Mouse (Mus musculus) megakaryocyte progenitor cell, adult 5-6 weeks (primary cell): Measurements from ENCODE around the gene Tsc22d1. TPM values are rescaled to one million over a fixed set of nuclear protein-coding genes. Genes with fewer than 3 reads are reported as not detected.

Source experiments
- ATAC-seq: replicated peaks from 2 replicates; pipeline ENCODE4 v1.8.0; 2016; ENCODE audit warnings: mild to moderate bottlenecking, moderate TSS enrichment, inconsistent platforms; ENCODE audit not compliant: poor library complexity
- total RNA-seq, 2 experiments: library from RNA; stranded (forward) in 1 of 2; stranded (reverse) in 1 of 2; fragments of 157-497, 149-512 nt in 1 of 2; fragments of 200-1000 nt in 1 of 2; gene quantifications; 2 replicates each; pipeline versions ENCODE4 v1.2.3 to v1.2.4; 2015 to 2017

Tsc22d1 gene
- total RNA-seq, 2 experiments from 2014 or later = 32.6 to 44.8 TPM

DNA sequence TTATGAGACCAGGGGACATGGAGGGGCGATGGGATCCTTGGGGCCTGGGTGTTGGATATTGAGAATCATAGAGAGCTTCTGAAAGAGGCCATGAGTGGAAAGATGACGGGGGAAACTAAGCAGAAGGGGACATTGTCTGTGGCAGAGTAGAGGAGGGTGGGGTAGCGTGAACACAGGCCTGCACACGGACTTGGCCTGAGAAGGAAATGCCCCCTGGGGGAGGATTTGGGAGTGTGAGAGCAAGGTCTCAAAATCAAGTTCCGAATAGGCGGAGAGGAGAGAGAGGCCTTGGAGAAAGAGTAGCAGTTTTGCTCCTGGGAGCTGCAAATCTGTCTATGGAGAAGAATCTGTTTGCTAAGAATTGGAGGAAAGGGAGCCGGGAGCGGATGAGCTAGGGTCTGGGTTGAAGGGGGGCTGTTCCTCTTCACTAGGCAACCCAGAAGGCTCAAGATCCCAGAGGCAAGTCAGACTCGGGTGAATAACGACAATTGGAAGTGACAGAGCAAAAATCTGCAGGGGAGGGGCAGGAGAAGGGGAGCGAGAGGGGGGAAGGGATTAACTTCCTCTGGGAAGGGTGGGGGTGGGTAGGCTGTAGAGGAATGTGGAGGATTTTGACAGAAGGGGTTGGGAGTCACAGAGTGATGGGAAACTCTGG, 98.8 kb downstream of the Tsc22d1 start:
- ATAC-seq = no peak

GRCm38 (mm10) chr14:76514050-76514585, 99.4 kb downstream of the Tsc22d1 start:
- no peak for ATAC-seq

DNA sequence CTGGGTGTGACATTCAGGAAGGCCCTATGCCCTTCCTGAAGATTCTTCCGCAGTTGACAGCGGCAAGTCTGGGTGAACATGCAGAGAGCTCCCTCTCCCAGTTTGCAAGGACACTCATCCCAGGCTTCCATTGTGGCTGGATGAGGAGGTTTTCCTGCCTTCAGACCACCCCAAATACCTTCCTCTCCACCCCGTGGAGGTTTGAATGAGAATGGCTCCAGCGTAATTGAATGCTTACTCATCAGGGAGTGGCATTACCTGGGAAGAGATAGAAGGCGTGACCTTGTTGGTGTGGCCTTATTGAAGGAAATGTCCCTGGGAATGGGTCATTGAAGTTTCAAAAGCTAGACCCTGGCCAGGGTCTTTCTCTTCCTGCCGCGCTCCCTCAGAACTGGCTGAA, 100.9 kb downstream of the Tsc22d1 start:
- ATAC-seq = no peak

DNA sequence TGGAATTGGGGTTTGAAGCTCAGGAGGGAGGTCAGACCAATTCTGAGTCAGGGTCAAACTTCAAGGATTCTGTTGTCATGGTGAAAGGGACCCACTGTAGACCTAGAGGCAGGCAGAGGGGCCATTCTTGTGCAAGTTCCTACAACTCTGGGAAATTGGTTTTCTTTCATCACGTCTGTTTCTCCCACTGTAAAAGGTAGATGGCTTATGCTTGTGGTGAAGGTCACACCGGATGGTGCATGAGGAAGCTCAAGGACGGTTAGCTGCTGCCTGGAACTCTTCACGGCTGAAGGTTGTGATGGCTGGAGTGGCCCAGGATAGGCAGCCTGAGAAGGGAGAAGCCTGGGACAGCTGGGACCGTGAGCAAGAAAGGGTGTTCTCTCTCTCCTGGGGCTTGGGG, 103.5 kb downstream of the Tsc22d1 start:
- peak; percentile 30 for ATAC-seq

- ATAC-seq = peak; percentile 86
These were observed 105.8 kb downstream of the Tsc22d1 start for GRCm38 (mm10) chr14:76520606-76521005.

DNA sequence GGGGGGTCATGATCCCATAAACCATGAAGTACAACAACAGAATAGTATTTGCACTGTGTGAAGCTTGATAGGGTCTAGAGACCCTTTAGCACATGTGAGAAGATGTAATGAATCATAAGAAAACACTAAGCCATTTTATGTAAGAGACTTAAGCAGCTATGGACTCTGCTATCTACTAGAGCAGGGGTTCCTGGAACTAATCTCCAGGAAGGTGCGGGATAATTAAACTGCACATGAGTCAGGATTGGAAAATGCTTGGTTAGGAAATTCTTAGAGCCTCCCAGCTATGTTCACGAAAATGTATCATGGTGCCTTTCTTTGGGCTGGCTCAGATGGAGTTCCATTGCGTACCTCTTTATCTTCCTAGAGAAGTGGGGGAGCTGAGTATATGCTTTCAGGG, 106.5 kb downstream of the Tsc22d1 start:
- ATAC-seq = no peak

DNA sequence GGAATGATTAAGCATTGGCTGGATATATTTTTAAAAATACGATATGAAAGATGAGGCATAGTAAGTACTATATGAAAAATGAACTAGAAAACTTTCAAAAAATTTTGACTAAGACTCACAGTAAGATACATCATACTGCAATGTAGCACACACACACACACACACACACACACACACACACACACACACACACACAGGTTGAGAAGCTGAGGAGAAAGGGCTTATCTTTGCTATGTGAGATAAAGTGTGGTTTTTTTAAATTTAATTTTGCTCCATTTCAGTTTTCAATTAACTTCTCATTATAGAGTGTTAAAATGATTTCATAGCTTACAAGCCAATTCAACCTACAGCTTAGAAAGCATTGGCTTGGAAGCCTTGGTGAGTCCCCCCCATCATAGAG, 108.6 kb downstream of the Tsc22d1 start:
- ATAC-seq = no peak

GRCm38 (mm10) chr14:76526467-76526866, 111.7 kb downstream of the Tsc22d1 start:
- ATAC-seq = no peak

- no peak for ATAC-seq
These were observed 112.4 kb downstream of the Tsc22d1 start for GRCm38 (mm10) chr14:76527030-76527719.

GRCm38 (mm10) chr14:76527758-76528313, 113.1 kb downstream of the Tsc22d1 start:
- ATAC-seq = no peak

DNA sequence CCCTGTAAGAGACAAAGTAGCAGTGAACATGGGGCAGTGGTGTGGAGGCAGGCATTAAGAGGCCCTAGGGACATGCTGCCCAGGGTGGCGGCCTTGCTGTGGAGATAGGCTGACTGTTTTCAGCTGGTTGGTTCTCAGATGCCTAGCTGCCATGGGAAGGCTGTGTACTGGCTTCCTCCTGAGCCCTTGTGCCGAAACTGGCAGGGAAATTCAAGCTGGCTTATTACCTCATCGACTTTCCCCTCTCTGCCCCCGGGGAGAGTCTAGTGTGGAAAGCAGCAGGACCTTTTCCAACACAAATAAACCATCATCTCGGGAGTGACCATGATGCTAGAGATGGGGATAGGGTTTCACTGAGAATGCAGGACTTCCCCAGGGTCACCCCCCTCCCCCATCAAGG, 113.9 kb downstream of the Tsc22d1 start:
- no peak for ATAC-seq

DNA sequence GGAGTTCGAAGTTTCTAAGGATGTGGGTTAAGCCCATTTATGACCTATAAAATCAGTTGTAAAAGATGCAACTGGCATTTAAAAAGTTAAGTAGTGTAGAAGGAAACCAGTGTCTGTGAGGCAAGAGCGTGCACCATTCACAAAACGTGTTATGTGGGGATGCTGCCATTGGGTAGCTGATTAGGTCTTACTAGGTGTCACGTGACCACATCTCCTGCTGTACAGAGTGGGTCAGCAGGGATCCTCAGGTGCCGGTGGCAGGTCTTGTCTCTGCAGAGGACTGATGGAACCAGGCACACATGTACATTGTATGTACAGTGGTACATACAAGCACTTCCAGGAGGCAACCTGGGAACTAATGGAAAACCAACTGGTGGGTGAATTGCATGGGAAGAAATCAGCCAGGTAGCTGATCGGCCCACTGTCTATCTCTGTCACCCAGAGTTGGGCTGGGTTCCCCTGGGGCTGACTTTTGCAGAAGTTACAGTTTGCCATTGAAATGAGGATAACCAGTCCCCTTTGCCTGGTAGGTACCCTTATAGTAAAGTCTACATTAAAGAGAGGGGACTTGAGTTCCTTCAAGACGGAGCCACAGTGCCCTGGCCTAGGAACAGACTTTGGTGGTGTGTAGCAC, 116.4 kb downstream of the Tsc22d1 start:
- no peak for ATAC-seq

DNA sequence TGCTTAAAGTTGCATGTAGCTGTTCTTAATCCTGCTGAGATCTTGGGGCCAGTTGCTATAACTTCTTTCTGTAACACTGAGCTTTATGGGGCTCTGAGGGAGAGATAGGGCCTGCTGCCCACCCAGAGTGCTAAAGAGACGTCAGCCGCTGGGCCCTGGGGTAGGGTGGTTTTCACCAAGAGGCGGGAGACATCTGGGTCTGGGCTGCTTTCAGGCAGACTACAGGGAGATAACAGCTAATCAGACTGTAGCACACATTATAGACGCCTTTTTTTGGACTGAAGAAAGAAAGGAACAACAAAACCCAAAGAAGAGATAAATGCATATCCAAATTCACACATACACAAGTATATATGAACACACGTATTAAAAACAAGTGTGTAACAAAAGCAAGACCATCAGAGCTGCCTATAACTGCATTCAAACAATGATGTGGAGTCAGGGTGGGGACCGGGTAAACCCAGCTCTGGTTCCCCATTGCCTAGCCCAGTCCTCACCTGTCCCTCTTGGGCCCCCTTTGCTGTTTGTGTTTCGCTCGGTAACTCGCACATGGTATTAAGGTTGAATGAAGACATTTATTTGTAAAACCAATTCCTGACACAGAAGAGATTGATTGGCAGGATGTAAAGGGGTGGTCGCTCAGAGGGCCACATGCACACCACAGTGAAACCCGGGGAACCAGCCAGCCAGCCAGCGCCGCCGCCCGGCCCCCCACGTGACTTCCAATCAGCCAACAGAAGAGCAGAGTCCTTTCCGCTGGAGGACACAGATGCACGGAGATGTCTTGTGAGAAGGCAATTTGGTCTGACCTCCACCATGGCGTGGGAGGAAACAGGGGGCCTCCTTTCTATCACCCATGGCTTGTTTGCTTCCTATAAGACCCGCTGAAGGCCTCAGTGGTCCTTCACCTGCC, 117.8 kb downstream of the Tsc22d1 start:
- peak; percentile 86 for ATAC-seq

GRCm38 (mm10) chr14:76533170-76533815, 118.5 kb downstream of the Tsc22d1 start:
- ATAC-seq = peak; percentile 60

DNA sequence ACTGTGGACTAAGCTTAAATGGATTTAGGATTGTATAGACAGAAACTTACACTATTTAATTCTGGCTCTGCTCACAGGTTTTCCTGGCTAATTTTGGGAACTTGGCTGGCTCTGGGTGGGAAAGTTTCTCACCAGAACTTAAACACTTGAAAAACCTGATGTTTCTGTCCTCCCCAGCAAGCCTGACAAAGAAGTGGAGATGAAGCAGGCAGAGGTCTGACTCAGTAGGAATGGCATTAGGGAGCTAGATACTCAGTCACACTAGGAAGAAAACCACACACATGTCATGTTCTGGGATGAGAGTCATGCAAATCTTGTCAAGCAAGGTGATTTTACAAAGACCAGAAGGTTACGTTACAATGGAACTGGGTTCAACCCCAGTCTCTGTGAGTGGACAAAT, 120.3 kb downstream of the Tsc22d1 start:
- ATAC-seq = no peak

GRCm38 (mm10) chr14:76536921-76537320, 122.2 kb downstream of the Tsc22d1 start:
- ATAC-seq = no peak

DNA sequence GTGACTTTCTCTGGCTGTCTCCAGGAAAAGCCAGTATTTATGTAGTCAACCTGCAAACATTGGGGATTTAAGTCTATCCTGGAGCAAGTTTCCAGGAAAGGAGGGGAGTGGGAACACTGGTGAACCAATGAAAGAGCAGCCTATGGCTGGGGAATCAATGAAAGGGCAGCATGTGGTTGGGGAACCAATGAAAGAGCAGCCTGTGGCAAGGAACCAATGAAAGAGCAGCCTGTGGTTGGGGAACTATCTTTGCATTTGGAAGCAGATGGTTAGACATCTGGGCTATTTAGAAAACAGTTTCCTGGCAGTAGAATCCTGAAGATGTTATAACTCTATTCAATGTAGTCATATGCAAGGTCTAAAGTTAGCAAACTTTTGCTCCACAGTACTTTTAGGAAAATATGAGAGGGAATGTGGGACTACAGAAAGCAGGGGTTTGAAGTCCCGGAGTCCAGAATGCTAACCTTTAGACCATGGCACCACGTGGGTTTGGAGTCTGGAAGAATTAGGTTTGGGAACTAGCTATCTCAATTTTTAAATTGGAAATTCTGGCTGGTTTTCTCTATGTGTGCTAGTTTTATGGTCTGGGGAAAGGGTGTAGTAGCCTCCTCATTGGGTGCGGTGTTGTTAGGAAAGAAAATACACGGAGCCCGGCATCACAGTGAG, 125.4 kb downstream of the Tsc22d1 start:
- 0 out of 2 replicates have a peak, but pooled peaks have one; percentile 52 for ATAC-seq

GRCm38 (mm10) chr14:76541341-76541740, 126.6 kb downstream of the Tsc22d1 start:
- ATAC-seq = no peak

GRCm38 (mm10) chr14:76544136-76544535, 129.4 kb downstream of the Tsc22d1 start:
- no peak; the same call in 1 of the 2 replicates for ATAC-seq
